Mouse (Mus musculus): ENCODE results near the gene Sdhc. TPM values are rescaled to one million over a fixed set of nuclear protein-coding genes. Genes with fewer than 3 reads are reported as not detected.
A peak's percentile ranks its signal among the peaks of the same experiment; 100 is the strongest.
"Not testable (repeated sequence)": the region's sequence is repeated elsewhere in the genome, so short reads cannot be mapped to it uniquely, and the experiment has no call there.

Gene Sdhc
- polyA plus RNA-seq, 1 experiment from 2014 or later, result 457 TPM

DNA sequence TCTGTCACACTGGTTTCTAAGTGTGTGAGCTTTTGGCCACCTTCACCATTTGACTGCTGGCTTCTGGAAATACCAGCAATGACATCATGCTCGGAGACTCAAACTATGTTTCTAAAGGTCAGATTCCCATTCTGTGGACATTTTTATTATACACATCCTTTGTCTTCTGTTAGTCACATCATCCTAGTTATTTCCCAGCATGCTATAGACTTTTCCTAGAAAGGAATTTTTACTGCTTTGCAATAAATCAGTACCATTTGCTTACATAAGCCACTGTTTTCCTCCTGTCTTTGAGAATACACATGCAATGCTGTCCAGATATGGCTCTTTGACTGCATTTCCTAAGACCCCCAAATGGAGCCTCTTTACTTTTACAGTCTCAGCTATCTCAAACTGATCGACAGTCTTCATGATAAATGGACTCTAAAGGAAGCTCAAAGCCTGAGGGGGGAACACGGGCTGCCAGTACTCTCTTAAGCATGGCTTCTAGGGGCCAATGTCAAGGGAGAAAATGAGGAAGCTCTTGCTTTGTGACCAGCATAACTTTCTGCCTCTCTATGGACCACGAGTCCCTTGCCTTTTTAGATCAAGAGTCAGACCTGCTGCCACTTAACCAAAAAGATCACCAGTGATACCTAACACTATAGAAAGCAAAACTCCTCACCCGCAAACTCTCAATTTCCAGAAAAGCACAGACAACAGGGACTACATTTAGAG is 15.4 kb upstream of the Sdhc start:
- Histone ChIP-seq H3K27me3 (replicated peaks) (peaks cover 6% of the 10 kb centered on the region), H3K36me3 (no peaks in the 10 kb centered on the region), H3K9me3 (no peaks in the 10 kb centered on the region), H3K9ac (no peak overlapping the region), H3K27ac (replicated peaks) (no peak overlapping the region), H3K4me2 (no peak overlapping the region), H3K4me3 (no peak overlapping the region), H3K4me1 (peaks cover 3% of the 10 kb centered on the region)
- 59% methylated on average over 5 of the region's 5 CpGs for WGBS
- ATAC-seq (ENCODE audit: extremely low read depth, insufficient number of reproducible peaks, low FRiP score, low TSS enrichment), result no peak

GRCm38 (mm10) chr1:171164258-171164657 is 13.9 kb upstream of the Sdhc start:
- H3K4me1 ChIP-seq, result peaks cover 8% of the 10 kb centered on the region
- no peak overlapping the region for H3K4me3 ChIP-seq
- 32% methylated on average over 3 of the region's 3 CpGs for WGBS
- H3K36me3 ChIP-seq, result no peaks in the 10 kb centered on the region
- no peak for ATAC-seq (ENCODE audit: extremely low read depth, insufficient number of reproducible peaks, low FRiP score, low TSS enrichment)
- no peak overlapping the region for H3K27ac ChIP-seq (replicated peaks)
- H3K4me2 ChIP-seq, result no peak overlapping the region
- 0 out of 2 replicates have a peak overlapping the region, but pooled peaks have one; percentile 20 for H3K9ac ChIP-seq
- no peaks in the 10 kb centered on the region for H3K9me3 ChIP-seq
- H3K27me3 ChIP-seq (replicated peaks), result peaks cover 20% of the 10 kb centered on the region

DNA sequence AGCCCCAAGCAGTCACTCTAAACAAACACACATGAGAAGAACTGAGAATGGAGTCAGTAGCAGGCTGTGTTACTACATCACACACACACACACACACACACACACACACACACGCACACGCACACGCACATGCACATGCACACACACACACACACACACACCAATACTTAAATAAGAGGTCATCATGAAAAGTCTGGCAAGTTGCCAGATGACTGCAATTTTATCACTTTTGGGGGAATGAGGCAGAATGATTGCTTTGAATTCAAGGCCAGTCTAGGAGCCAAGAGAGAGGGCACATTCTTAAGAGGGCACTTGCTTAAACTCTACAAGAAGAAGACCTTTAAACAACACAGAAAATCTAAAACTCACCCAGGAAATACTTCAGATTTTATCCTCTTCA is 12.1 kb upstream of the Sdhc start:
- no peak overlapping the region for H3K4me2 ChIP-seq
- no peaks in the 10 kb centered on the region for H3K9me3 ChIP-seq
- H3K27me3 ChIP-seq (replicated peaks), result peaks cover 34% of the 10 kb centered on the region
- WGBS, result 80% methylated on average over 3 of the region's 3 CpGs
- no peak overlapping the region for H3K4me3 ChIP-seq
- H3K36me3 ChIP-seq, result no peaks in the 10 kb centered on the region
- no peak for ATAC-seq (ENCODE audit: extremely low read depth, insufficient number of reproducible peaks, low FRiP score, low TSS enrichment)
- H3K9ac ChIP-seq, result no peak overlapping the region
- peaks cover 9% of the 10 kb centered on the region for H3K4me1 ChIP-seq
- no peak overlapping the region for H3K27ac ChIP-seq (replicated peaks)

DNA sequence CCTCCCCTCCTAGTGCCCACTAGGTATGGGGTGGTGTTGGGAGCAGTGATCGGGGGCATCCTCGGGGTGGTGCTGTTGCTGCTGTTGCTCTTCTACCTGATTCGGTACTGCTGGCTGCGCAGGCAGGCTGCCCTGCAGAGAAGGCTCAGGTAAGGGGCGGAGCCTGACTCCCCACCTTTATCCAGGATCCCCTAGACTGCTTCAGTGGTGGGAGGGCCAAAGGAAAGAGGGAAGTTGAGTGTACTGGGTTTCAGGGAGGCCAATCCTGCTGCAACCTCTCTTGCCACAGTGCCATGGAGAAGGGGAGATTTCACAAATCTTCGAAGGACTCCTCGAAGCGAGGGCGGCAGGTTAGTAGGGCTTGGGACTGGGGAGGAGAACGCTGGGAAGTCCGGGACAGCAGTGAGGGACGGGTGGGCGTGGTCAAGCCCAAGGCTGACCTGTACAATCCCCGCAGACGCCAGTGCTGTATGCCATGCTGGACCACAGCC is 9.1 kb upstream of the Sdhc start:
- ATAC-seq (ENCODE audit: extremely low read depth, insufficient number of reproducible peaks, low FRiP score, low TSS enrichment), result no peak
- Histone ChIP-seq H3K4me2 (peak overlapping the region; percentile 67), H3K27me3 (replicated peaks) (peaks cover 59% of the 10 kb centered on the region), H3K4me3 (peak overlapping the region; percentile 33), H3K9me3 (no peaks in the 10 kb centered on the region), H3K4me1 (peaks cover 9% of the 10 kb centered on the region), H3K9ac (peak overlapping the region; percentile 67), H3K36me3 (no peaks in the 10 kb centered on the region), H3K27ac (replicated peaks) (no peak overlapping the region)
- WGBS, result 4% methylated on average over 15 of the region's 15 CpGs

DNA sequence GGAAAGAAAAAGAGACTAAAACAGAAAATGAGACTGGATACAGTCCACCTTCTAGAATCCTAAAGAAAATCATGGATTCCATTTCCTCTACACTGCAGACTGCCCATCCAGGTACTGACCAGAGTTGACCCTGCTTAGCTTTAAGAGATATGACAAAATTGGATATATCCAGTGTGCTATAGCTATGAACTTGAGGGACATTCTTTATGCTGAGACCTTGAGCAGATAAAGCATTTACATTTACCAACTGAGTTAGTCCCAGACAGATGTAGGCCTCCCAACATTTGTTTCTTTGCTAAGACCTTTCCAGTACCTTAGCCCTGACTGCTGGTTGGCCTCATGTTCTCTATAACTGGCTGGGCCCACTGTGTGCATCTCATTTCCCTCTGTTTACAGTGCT is 7.6 kb upstream of the Sdhc start:
- no peaks in the 10 kb centered on the region for H3K9me3 ChIP-seq
- H3K4me2 ChIP-seq, result no peak overlapping the region
- H3K4me3 ChIP-seq, result no peak overlapping the region
- H3K27ac ChIP-seq (replicated peaks), result no peak overlapping the region
- H3K27me3 ChIP-seq (replicated peaks), result peaks cover 59% of the 10 kb centered on the region
- ATAC-seq (ENCODE audit: extremely low read depth, insufficient number of reproducible peaks, low FRiP score, low TSS enrichment), result no peak
- no peak overlapping the region for H3K9ac ChIP-seq
- H3K36me3 ChIP-seq, result no peaks in the 10 kb centered on the region
- H3K4me1 ChIP-seq, result peaks cover 9% of the 10 kb centered on the region

DNA sequence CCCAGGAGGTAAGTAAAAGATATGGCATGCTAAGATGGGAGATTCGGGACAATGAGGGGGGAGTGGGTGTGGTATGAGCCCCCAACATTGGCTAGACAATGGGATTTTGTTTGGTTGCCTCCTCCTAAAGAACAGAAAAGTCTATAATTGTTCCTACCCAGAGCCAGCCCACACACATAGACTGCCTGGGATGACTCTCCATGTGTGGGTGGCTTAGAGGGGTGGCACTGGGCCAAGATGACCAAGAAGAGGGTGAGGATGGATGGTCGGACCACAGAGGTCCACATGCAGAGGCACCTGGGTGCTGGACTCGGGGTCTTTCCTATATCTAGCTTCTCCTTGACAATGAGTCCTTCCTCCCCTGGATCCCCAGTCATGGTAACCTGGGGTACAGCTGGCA is 6.2 kb upstream of the Sdhc start:
- no peak overlapping the region for H3K4me3 ChIP-seq
- no peak overlapping the region for H3K4me2 ChIP-seq
- no peaks in the 10 kb centered on the region for H3K36me3 ChIP-seq
- 65% methylated on average over 3 of the region's 3 CpGs for WGBS
- no peak for ATAC-seq (ENCODE audit: extremely low read depth, insufficient number of reproducible peaks, low FRiP score, low TSS enrichment)
- H3K9ac ChIP-seq, result no peak overlapping the region
- peaks cover 59% of the 10 kb centered on the region for H3K27me3 ChIP-seq (replicated peaks)
- H3K9me3 ChIP-seq, result no peaks in the 10 kb centered on the region
- H3K4me1 ChIP-seq, result peaks cover 9% of the 10 kb centered on the region
- H3K27ac ChIP-seq (replicated peaks), result no peak overlapping the region

DNA sequence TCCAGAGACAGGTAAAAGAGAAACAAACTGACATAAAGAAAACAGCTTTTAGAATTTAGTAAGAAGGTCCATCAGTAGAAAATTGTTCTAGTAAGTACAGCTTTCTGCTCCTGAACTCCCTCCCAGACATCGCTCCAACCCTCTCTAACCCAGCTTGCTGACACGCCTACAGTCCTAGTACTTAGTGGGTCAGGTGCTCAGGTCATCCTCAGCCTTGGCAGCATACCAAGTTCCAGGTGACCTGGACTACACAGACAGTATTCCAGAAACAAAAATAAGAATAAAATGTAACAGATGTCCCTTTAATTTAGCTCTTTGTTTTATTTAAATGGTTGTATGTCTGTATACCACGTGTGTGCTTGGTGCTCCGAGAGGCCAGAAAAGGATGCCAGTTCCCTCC is 1.6 kb upstream of the Sdhc start:
- H3K27me3 ChIP-seq (replicated peaks), result peaks cover 25% of the 10 kb centered on the region
- no peaks in the 10 kb centered on the region for H3K9me3 ChIP-seq
- H3K4me2 ChIP-seq, result no peak overlapping the region
- H3K27ac ChIP-seq (replicated peaks), result no peak overlapping the region
- no peaks in the 10 kb centered on the region for H3K36me3 ChIP-seq
- 83% methylated on average over 4 of the region's 4 CpGs for WGBS
- H3K9ac ChIP-seq, result no peak overlapping the region
- H3K4me1 ChIP-seq, result peaks cover 27% of the 10 kb centered on the region
- ATAC-seq (ENCODE audit: extremely low read depth, insufficient number of reproducible peaks, low FRiP score, low TSS enrichment), result no peak
- H3K4me3 ChIP-seq, result no peak overlapping the region

DNA sequence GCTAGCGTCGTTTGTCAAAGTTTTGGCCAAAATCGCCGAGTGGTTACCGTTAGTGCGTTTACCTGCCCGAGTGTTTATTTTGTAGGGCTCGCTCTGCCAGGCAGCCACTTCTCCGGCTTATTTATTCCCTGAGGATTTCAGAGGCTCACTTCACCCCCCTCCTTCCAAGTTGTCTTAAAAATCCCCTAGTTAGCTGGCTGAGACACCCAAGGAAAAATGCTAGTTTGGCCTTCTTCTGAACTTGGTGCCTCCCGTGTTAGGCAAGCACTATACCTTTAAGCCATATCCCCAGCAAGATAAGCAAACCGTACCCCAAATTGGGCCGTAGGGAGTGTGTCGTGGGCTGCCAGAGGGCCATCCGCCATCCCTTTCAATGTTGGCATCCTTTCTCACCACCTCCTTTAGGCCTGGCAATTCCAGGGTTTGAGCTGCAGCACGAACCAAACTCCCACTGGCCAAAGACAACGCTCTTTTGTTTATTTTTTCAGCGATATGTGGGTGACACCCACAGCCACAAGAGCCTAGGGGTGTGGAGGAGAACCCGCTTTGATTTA is 512 bp upstream of the Sdhc start:
- 4% methylated on average over 18 of the region's 18 CpGs for WGBS
- 0 out of 2 replicates have a peak, but pooled peaks have one; percentile 30 for ATAC-seq (ENCODE audit: extremely low read depth, insufficient number of reproducible peaks, low FRiP score, low TSS enrichment)
- H3K27ac ChIP-seq (replicated peaks), result peak overlapping the region; percentile 60

GRCm38 (mm10) chr1:171142981-171143380 is 7.4 kb downstream of the Sdhc start:
- WGBS, result 81% methylated on average over 11 of the region's 11 CpGs
- not testable (repeated sequence) for H3K4me2 ChIP-seq; H3K27ac ChIP-seq (replicated peaks); H3K4me3 ChIP-seq; H3K9ac ChIP-seq; ATAC-seq (ENCODE audit: extremely low read depth, insufficient number of reproducible peaks, low FRiP score, low TSS enrichment); H3K27me3 ChIP-seq (replicated peaks); H3K4me1 ChIP-seq; H3K9me3 ChIP-seq
- H3K36me3 ChIP-seq, result peaks cover 78% of the 10 kb centered on the region

More for the DNA sequence above, 512 bp upstream of the Sdhc start:
- Histone ChIP-seq H3K4me2 (peak overlapping the region; percentile 77), H3K9me3 (no peaks in the 10 kb centered on the region), H3K27me3 (replicated peaks) (peaks cover 14% of the 10 kb centered on the region), H3K4me1 (peaks cover 27% of the 10 kb centered on the region), H3K9ac (peak overlapping the region; percentile 95), H3K36me3 (peaks cover 3% of the 10 kb centered on the region), H3K4me3 (peak overlapping the region; percentile 77)

- peaks cover 96% of the 10 kb centered on the region for H3K36me3 ChIP-seq
Observed at GRCm38 (mm10) chr1:171137486-171138155, 12.8 kb downstream of the Sdhc start.

DNA sequence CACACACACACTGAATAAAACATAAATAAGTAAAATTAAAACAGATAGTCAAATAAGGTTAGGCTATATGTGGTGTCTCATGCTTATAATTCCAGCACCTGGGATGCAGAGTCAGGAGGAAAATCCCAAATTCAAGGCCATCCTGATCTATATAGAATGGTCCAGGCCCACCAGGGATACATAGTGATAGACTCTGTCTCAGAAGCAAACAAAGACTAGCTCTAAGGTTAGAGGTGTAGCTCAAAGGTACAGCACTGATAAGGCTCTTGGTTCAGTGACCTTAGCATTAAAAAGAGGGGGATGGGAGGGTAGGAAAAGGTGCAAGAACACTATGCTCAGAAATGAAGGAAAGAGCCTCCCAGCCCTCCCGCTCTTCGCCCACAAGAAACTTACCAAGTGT is 14.8 kb downstream of the Sdhc start:
- Histone ChIP-seq H3K9ac (no peak overlapping the region), H3K9me3 (no peaks in the 10 kb centered on the region), H3K36me3 (peaks cover 94% of the 10 kb centered on the region), H3K4me2 (no peak overlapping the region), H3K4me1 (peaks cover 3% of the 10 kb centered on the region; the same call in 1 of the 2 replicates), H3K27me3 (replicated peaks) (no peaks in the 10 kb centered on the region), H3K27ac (replicated peaks) (no peak overlapping the region), H3K4me3 (no peak overlapping the region)
- WGBS, result 96% methylated on average over 2 of the region's 2 CpGs
- ATAC-seq (ENCODE audit: extremely low read depth, insufficient number of reproducible peaks, low FRiP score, low TSS enrichment), result no peak

More at GRCm38 (mm10) chr1:171137486-171138155, 12.8 kb downstream of the Sdhc start:
- H3K9me3 ChIP-seq; H3K27ac ChIP-seq (replicated peaks); H3K4me1 ChIP-seq; H3K4me3 ChIP-seq; ATAC-seq (ENCODE audit: extremely low read depth, insufficient number of reproducible peaks, low FRiP score, low TSS enrichment); H3K4me2 ChIP-seq; H3K9ac ChIP-seq; H3K27me3 ChIP-seq (replicated peaks): not testable (repeated sequence)
- 89% methylated on average over 8 of the region's 8 CpGs for WGBS
